ENCODE assay signal across 7 mouse cellular contexts in genomic region chr16:4474040-4474881, GRCm38 (mm10). TPM values are rescaled to one million over a fixed set of nuclear protein-coding genes. Genes with fewer than 3 reads are reported as not detected.
DNase-seq lines count a peak whose midpoint lies in the region; ATAC-seq and TF ChIP-seq lines count a peak whose summit lies in the region.
"Not testable (repeated sequence)": the region's sequence is repeated elsewhere in the genome, so short reads cannot be mapped to it uniquely, and the experiment has no call there.

No protein-coding gene starts in this region.

- peak overlapping the region; percentile 65 for H3K9ac ChIP-seq in forebrain, embryonic 15.5 days (replicated peaks)
- peak overlapping the region; percentile 68 for H3K9ac ChIP-seq in kidney, embryonic 15.5 days
- H3K9ac ChIP-seq in liver, embryonic 14.5 days (replicated peaks): peak overlapping the region; percentile 79

- peak overlapping the region; percentile 61 for H3K4me3 ChIP-seq in forebrain, embryonic 15.5 days
- peak overlapping the region; percentile 56 for H3K4me3 ChIP-seq in hindbrain, embryonic 10.5 days
- H3K4me3 ChIP-seq in kidney, embryonic 15.5 days (replicated peaks): peak overlapping the region; percentile 62
- peak overlapping the region; percentile 63 to 64 for H3K4me3 ChIP-seq in liver, embryonic 14.5 days (ENCODE audit: insufficient read depth in 1 of 2, low read depth in 2 of 2, low read length in 2 of 2)
- peak overlapping the region; percentile 63 for H3K4me3 ChIP-seq in midbrain, embryonic 10.5 days
- H3K4me3 ChIP-seq in olfactory bulb, adult 2 months (ENCODE audit: insufficient read depth, low read depth, low read length): peak overlapping the region; percentile 58

- not testable (repeated sequence) for H3K36me3 ChIP-seq in forebrain, embryonic 15.5 days; hindbrain, embryonic 10.5 days; kidney, embryonic 15.5 days; liver, embryonic 14.5 days (replicated peaks; ENCODE audit: control insufficient read depth, insufficient read depth, low read depth); midbrain, embryonic 10.5 days

- H3K9me3 ChIP-seq in forebrain, embryonic 15.5 days; hindbrain, embryonic 10.5 days; kidney, embryonic 15.5 days (replicated peaks); liver, embryonic 14.5 days (ENCODE audit: control insufficient read depth, low read length); midbrain, embryonic 10.5 days (replicated peaks): not testable (repeated sequence)

- H3K27me3 ChIP-seq in forebrain, embryonic 15.5 days; hindbrain, embryonic 10.5 days (ENCODE audit: insufficient read depth, poor library complexity, severe bottlenecking); kidney, embryonic 15.5 days; liver, embryonic 14.5 days (ENCODE audit: control insufficient read depth, insufficient read depth, low read length); midbrain, embryonic 10.5 days (ENCODE audit: low read depth, poor library complexity, severe bottlenecking): not testable (repeated sequence)

- 75% methylated on average over 10 of the region's 10 CpGs for WGBS in forebrain, embryonic 15.5 days
- WGBS in hindbrain, embryonic 10.5 days: 75% methylated on average over 10 of the region's 10 CpGs
- WGBS in kidney, embryonic 15.5 days: 66% methylated on average over 10 of the region's 10 CpGs
- WGBS in liver, embryonic 14.5 days (ENCODE audit: insufficient replicate concordance): 51% methylated on average over 10 of the region's 10 CpGs
- 72% methylated on average over 10 of the region's 10 CpGs for WGBS in midbrain, embryonic 10.5 days
- WGBS in olfactory bulb, adult 2 months: 69% methylated on average over 10 of the region's 10 CpGs

- H3K4me2 ChIP-seq in forebrain, embryonic 15.5 days (replicated peaks): peak overlapping the region; percentile 82
- peak overlapping the region; percentile 72 for H3K4me2 ChIP-seq in kidney, embryonic 15.5 days
- H3K4me2 ChIP-seq in liver, embryonic 14.5 days (ENCODE audit: low read depth): peak overlapping the region; percentile 94

- not testable (repeated sequence) for TF ChIP-seq EP300 in liver, embryonic 14.5 days (IDR thresholded peaks at IDR 0.05; ENCODE audit: low read depth)

- not testable (repeated sequence) for H3K4me1 ChIP-seq in forebrain, embryonic 15.5 days; midbrain, embryonic 10.5 days
- peaks cover 20% of the 10 kb centered on the region for H3K4me1 ChIP-seq in hindbrain, embryonic 10.5 days (replicated peaks)
- peaks cover 15% of the 10 kb centered on the region for H3K4me1 ChIP-seq in kidney, embryonic 15.5 days
- peaks cover 0 to 11% of the 10 kb centered on the region in 2 experiments; a peak in 1 of 4 replicates for H3K4me1 ChIP-seq in liver, embryonic 14.5 days (replicated peaks; ENCODE audit: control insufficient read depth in 2 of 2, insufficient read depth in 2 of 2, low read length in 1 of 2)
- peaks cover 15% of the 10 kb centered on the region for H3K4me1 ChIP-seq in olfactory bulb, adult 2 months (ENCODE audit: control insufficient read depth, insufficient read depth, low read length)

- peak; percentile 5; the same call in 1 of the 2 replicates for ATAC-seq in common myeloid progenitor, adult 5-6 weeks (replicated peaks; ENCODE audit: low read depth, poor library complexity, severe bottlenecking)
- ATAC-seq in forebrain, embryonic 15.5 days (replicated peaks): peak; percentile 18; the same call in 1 of the 2 replicates
- not testable (repeated sequence) for ATAC-seq in kidney, embryonic 15.5 days (replicated peaks; ENCODE audit: low FRiP score); liver, embryonic 14.5 days (ENCODE audit: insufficient read depth)

- DNase-seq in hindbrain, embryonic 10.5 days (ENCODE audit: low spot score); liver, embryonic 14.5 days (ENCODE audit: low read depth in 3 of 3, low spot score in 3 of 3); midbrain, embryonic 10.5 days (ENCODE audit: low spot score): not testable (repeated sequence)

- TF ChIP-seq CTCF in liver, embryonic 14.5 days (IDR thresholded peaks at IDR 0.05; ENCODE audit: low read depth); olfactory bulb, adult 2 months (IDR thresholded peaks at IDR 0.05; ENCODE audit: insufficient read depth, low read depth, low read length): not testable (repeated sequence)

- H3K27ac ChIP-seq in forebrain, embryonic 15.5 days (replicated peaks): not testable (repeated sequence)
- peak overlapping the region; percentile 85 for H3K27ac ChIP-seq in hindbrain, embryonic 10.5 days
- H3K27ac ChIP-seq in kidney, embryonic 15.5 days: peak overlapping the region; percentile 83
- H3K27ac ChIP-seq in liver, embryonic 14.5 days: peak overlapping the region; percentile 7; the same call in 1 of the 2 replicates
- peak overlapping the region; percentile 88 for H3K27ac ChIP-seq in midbrain, embryonic 10.5 days (replicated peaks)
- peak overlapping the region; percentile 29 for H3K27ac ChIP-seq in olfactory bulb, adult 2 months (ENCODE audit: insufficient read depth, low read depth, low read length)

- TF ChIP-seq POLR2A in olfactory bulb, adult 2 months (IDR thresholded peaks at IDR 0.05; ENCODE audit: insufficient read depth, low read depth, low read length): not testable (repeated sequence)

RNA-seq across cellular contexts. Expression of gene Adcy9, which starts 54.0 kb away (rescaled TPM):
- 7.0 and 11.6 TPM in 2 replicates for total RNA-seq in common myeloid progenitor, adult 5-6 weeks (2017)
- 2.6 and 2.7 TPM in 2 replicates for polyA plus RNA-seq in forebrain, embryonic 15.5 days (2015; fragmentation: Nextera tagmentation; extraction: Ambion mirVana)
- polyA plus RNA-seq in hindbrain, embryonic 10.5 days (2016; fragmentation: Nextera tagmentation; extraction: Ambion mirVana): 0.77 and 1.1 TPM in 2 replicates
- 1.2 TPM in 2 replicates for polyA plus RNA-seq in kidney, embryonic 15.5 days (2015; fragmentation: Nextera tagmentation; extraction: Ambion mirVana)
- polyA plus RNA-seq in liver, embryonic 14.5 days (2012; rRNA removed): 0.78 and 0.81 TPM in 2 replicates
- polyA plus RNA-seq in liver, embryonic 14.5 days (2014; fragmentation: Nextera tagmentation; extraction: Ambion mirVana): 0.62 and 0.65 TPM in 2 replicates
- 0.56 and 0.92 TPM in 2 replicates for polyA plus RNA-seq in midbrain, embryonic 10.5 days (2016; fragmentation: Nextera tagmentation; extraction: Ambion mirVana)
- polyA plus RNA-seq in olfactory bulb, adult 2 months (2012; ENCODE audit: insufficient read depth, insufficient read length, low replicate concordance, missing spikeins): not detected in 2 replicates
